Mouse (Mus musculus): ENCODE results near the gene Abo. TPM values are rescaled to one million over a fixed set of nuclear protein-coding genes. Genes with fewer than 3 reads are reported as not detected.

The Abo gene
- polyA plus RNA-seq, 1 experiment from 2014 or later, result not detected

DNA sequence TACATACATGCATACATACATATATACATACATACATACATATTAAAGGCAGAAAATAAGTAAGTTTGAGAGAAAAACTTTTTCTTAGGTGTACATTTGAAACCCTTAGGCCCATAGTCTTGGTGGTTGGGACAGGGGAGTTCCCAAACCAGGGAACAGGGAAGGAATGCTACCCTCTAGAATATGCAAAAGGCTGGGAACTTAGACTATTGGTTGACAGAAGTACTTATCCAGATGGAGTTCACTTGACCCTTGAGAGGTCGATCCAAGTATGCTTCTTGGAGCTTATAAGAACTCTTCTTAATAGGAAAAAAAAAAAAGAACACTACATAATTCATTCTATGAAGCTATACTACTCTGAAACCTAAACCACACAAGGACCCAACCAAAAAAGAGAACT, 36.7 kb downstream of the Abo start:
- H3K4me2 ChIP-seq, result no peak overlapping the region
- H3K27ac ChIP-seq, result no peak overlapping the region
- H3K9me3 ChIP-seq, result no peaks in the 10 kb centered on the region
- H3K4me1 ChIP-seq (replicated peaks), result no peaks in the 10 kb centered on the region
- H3K9ac ChIP-seq, result no peak overlapping the region
- no peak overlapping the region for H3K4me3 ChIP-seq
- no peak for ATAC-seq (ENCODE audit: low FRiP score)
- WGBS, result 96% methylated on average over 1 of the region's 1 CpGs
- H3K27me3 ChIP-seq, result no peaks in the 10 kb centered on the region
- no peaks in the 10 kb centered on the region for H3K36me3 ChIP-seq

DNA sequence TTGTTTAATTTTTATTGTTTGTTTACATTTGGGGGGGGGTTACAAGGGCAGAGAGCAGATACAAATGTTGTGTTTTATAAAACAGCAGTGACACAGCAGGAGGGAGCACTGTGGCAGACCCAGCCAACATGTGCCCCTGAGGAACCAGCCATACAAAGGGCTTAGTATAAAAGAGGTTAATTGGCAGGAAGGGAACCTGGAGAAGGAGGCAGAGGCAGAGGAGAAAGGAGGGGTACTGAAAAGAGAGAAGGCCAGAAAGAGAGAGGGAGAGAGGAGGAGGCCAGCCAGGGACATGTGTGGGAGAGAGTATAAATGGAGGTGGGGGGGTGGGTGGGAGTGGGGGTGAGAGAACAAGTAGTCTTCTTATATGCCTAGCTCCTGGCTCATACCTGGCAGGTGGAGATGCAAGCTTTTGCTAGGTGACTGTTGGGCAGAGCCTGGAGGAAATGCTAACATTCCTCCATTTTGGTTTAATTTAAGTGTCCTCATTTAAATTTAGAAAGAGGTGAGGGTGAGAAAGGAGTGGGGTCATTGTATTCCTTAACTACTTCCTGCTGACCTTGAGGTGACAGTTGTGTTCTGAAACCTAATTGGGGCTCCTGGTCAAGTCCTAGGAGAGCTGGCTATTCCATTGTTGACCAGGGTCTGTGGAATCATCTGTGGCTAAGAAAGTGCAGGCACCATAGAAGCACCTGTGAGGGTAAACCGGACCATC, 37.4 kb downstream of the Abo start:
- Histone ChIP-seq H3K4me1 (replicated peaks) (no peaks in the 10 kb centered on the region), H3K9ac (no peak overlapping the region), H3K9me3 (no peaks in the 10 kb centered on the region), H3K27ac (no peak overlapping the region), H3K4me3 (no peak overlapping the region), H3K4me2 (no peak overlapping the region), H3K36me3 (no peaks in the 10 kb centered on the region), H3K27me3 (no peaks in the 10 kb centered on the region)
- WGBS, result 93% methylated on average over 1 of the region's 1 CpGs
- ATAC-seq (ENCODE audit: low FRiP score), result no peak

Other genes with a start within 250 kb of the Abo start
- gene Fam69b, start 236.5 kb downstream of the Abo start, polyA plus RNA-seq (2015; fragmentation: Nextera tagmentation; extraction: Ambion mirVana), result 109 and 117 TPM in 2 replicates
- gene Lcn4, start 193.7 kb downstream of the Abo start, polyA plus RNA-seq (2015; fragmentation: Nextera tagmentation; extraction: Ambion mirVana), result not detected in 2 replicates
- gene Surf6, start 37.9 kb upstream of the Abo start, polyA plus RNA-seq (2015; fragmentation: Nextera tagmentation; extraction: Ambion mirVana), result 28.2 and 29.5 TPM in 2 replicates
- 139 and 140 TPM in 2 replicates for gene Med22, start 45.7 kb upstream of the Abo start, polyA plus RNA-seq (2015; fragmentation: Nextera tagmentation; extraction: Ambion mirVana)
- 506 and 509 TPM in 2 replicates for gene Rpl7a, start 45.8 kb upstream of the Abo start, polyA plus RNA-seq (2015; fragmentation: Nextera tagmentation; extraction: Ambion mirVana)
- 55.7 and 56.0 TPM in 2 replicates for gene Surf2, start 51.4 kb upstream of the Abo start, polyA plus RNA-seq (2015; fragmentation: Nextera tagmentation; extraction: Ambion mirVana)
- 77.4 and 85.5 TPM in 2 replicates for gene Surf1, start 51.6 kb upstream of the Abo start, polyA plus RNA-seq (2015; fragmentation: Nextera tagmentation; extraction: Ambion mirVana)
- 113 and 114 TPM in 2 replicates for gene Surf4, start 68.9 kb upstream of the Abo start, polyA plus RNA-seq (2015; fragmentation: Nextera tagmentation; extraction: Ambion mirVana)
- 0.10 and 0.14 TPM in 2 replicates for gene Stkld1, start 69.1 kb upstream of the Abo start, polyA plus RNA-seq (2015; fragmentation: Nextera tagmentation; extraction: Ambion mirVana)
- 33.0 and 35.9 TPM in 2 replicates for gene Rexo4, start 99.4 kb upstream of the Abo start, polyA plus RNA-seq (2015; fragmentation: Nextera tagmentation; extraction: Ambion mirVana)
- 0.31 TPM in 1 of 2 replicates, not detected in the other for gene Adamts13, start 108.4 kb upstream of the Abo start, polyA plus RNA-seq (2015; fragmentation: Nextera tagmentation; extraction: Ambion mirVana)
- gene Cacfd1, start 144.9 kb upstream of the Abo start, polyA plus RNA-seq (2015; fragmentation: Nextera tagmentation; extraction: Ambion mirVana), result 117 and 125 TPM in 2 replicates
- gene Slc2a6, start 163.0 kb upstream of the Abo start, polyA plus RNA-seq (2015; fragmentation: Nextera tagmentation; extraction: Ambion mirVana), result 5.5 and 6.1 TPM in 2 replicates
- gene Mymk, start 207.2 kb upstream of the Abo start, polyA plus RNA-seq (2015; fragmentation: Nextera tagmentation; extraction: Ambion mirVana), result 0.56 and 1.1 TPM in 2 replicates
- 7.6 and 8.9 TPM in 2 replicates for gene Adamtsl2, start 214.4 kb upstream of the Abo start, polyA plus RNA-seq (2015; fragmentation: Nextera tagmentation; extraction: Ambion mirVana)